In the genomic region with DNA sequence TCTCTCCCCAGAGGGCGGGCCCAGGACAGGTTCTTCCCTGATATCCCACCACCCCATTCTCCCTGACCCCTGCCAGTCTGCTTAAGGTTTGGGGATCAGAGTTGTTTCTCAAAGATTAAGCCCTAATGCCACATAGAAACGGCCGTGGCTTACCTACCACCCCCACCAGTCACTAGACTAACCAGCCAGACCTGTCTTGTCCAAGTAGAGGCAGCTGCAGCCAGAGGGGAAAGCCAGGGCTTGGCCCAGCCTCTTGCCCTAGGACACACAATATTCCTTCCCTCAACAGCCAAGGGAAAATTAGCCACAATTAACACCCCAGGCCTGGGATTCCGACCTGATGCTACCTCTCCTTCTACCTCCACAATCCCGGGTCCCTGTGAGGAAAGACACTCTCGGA, we compare ENCODE assay signal across 8 mouse cellular contexts. TPM values are rescaled to one million over a fixed set of nuclear protein-coding genes. Genes with fewer than 3 reads are reported as not detected.
A peak's percentile ranks its signal among the peaks of the same experiment; 100 is the strongest.
DNase-seq lines count a peak whose midpoint lies in the region; ATAC-seq and TF ChIP-seq lines count a peak whose summit lies in the region.

No protein-coding gene starts in this region.

- peak overlapping the region; percentile 84 for H3K4me2 ChIP-seq in kidney, embryonic 14.5 days (replicated peaks; ENCODE audit: low read depth, low read length)
- peak overlapping the region; percentile 91 for H3K4me2 ChIP-seq in hindbrain, embryonic 16.5 days (ENCODE audit: low read length)
- peak overlapping the region; percentile 87 for H3K4me2 ChIP-seq in midbrain, embryonic 12.5 days (replicated peaks)

- WGBS in kidney, embryonic 14.5 days, result 12% methylated on average over 6 of the region's 6 CpGs
- 22% methylated on average over 6 of the region's 6 CpGs for WGBS in hindbrain, embryonic 16.5 days
- 22% methylated on average over 6 of the region's 6 CpGs for WGBS in midbrain, embryonic 12.5 days

- H3K27ac ChIP-seq in kidney, embryonic 14.5 days (ENCODE audit: low read depth, low read length), result peak overlapping the region; percentile 100
- H3K27ac ChIP-seq in cortical plate, adult 2 months (ENCODE audit: insufficient read depth, low read length), result peak overlapping the region; percentile 93
- H3K27ac ChIP-seq in hindbrain, embryonic 16.5 days (ENCODE audit: low read depth, low read length), result peak overlapping the region; percentile 100
- peak overlapping the region; percentile 100 for H3K27ac ChIP-seq in midbrain, embryonic 12.5 days (replicated peaks)

- no peak for ATAC-seq in kidney, embryonic 14.5 days (ENCODE audit: low FRiP score, low TSS enrichment)
- no peak; the same call in 1 of the 2 replicates for ATAC-seq in hindbrain, embryonic 16.5 days
- no peak for ATAC-seq in midbrain, embryonic 12.5 days (ENCODE audit: low FRiP score, low read depth)
- no peak for ATAC-seq in cerebellum, adult (ENCODE audit: insufficient number of reproducible peaks, low FRiP score, low TSS enrichment)

- H3K36me3 ChIP-seq in kidney, embryonic 14.5 days (ENCODE audit: control insufficient read depth, insufficient read depth, low read length), result peaks cover 36% of the 10 kb centered on the region
- H3K36me3 ChIP-seq in hindbrain, embryonic 16.5 days (ENCODE audit: control insufficient read depth, insufficient read depth, low read length), result peaks cover 20% of the 10 kb centered on the region
- peaks cover 37% of the 10 kb centered on the region for H3K36me3 ChIP-seq in midbrain, embryonic 12.5 days

- TF ChIP-seq POLR2A in cortical plate, adult 2 months (IDR thresholded peaks at IDR 0.05; ENCODE audit: extremely low read depth, insufficient read depth, low read length), result no peak

- no peak for DNase-seq in kidney, postnatal 4 days
- no peak for DNase-seq in right cerebral cortex, postnatal 25 days
- DNase-seq in cerebellum, postnatal 14 days, result no peak

- peak overlapping the region; percentile 94 for H3K4me3 ChIP-seq in kidney, embryonic 14.5 days (ENCODE audit: low read length)
- peak overlapping the region; percentile 37 for H3K4me3 ChIP-seq in cortical plate, adult 2 months (ENCODE audit: insufficient read depth, low read length)
- H3K4me3 ChIP-seq in hindbrain, embryonic 16.5 days (ENCODE audit: low read length), result peak overlapping the region; percentile 91
- peak overlapping the region; percentile 98 for H3K4me3 ChIP-seq in midbrain, embryonic 12.5 days

- no peak for TF ChIP-seq CTCF in cortical plate, adult 2 months (IDR thresholded peaks at IDR 0.05; ENCODE audit: extremely low read depth, insufficient read depth, low read length)

- no peaks in the 10 kb centered on the region for H3K27me3 ChIP-seq in kidney, embryonic 14.5 days (ENCODE audit: control insufficient read depth, insufficient read depth, low read length)
- H3K27me3 ChIP-seq in hindbrain, embryonic 16.5 days (replicated peaks; ENCODE audit: control insufficient read depth, insufficient read depth, low read length), result no peaks in the 10 kb centered on the region
- no peaks in the 10 kb centered on the region for H3K27me3 ChIP-seq in midbrain, embryonic 12.5 days

- peaks cover 28% of the 10 kb centered on the region for H3K4me1 ChIP-seq in kidney, embryonic 14.5 days (ENCODE audit: control insufficient read depth, insufficient read depth, low read length)
- H3K4me1 ChIP-seq in cortical plate, adult 2 months (ENCODE audit: control insufficient read depth, insufficient read depth, low read length), result peaks cover 13% of the 10 kb centered on the region
- H3K4me1 ChIP-seq in hindbrain, embryonic 16.5 days (ENCODE audit: control insufficient read depth, insufficient read depth, low read depth, low read length), result peaks cover 31% of the 10 kb centered on the region
- peaks cover 47% of the 10 kb centered on the region for H3K4me1 ChIP-seq in midbrain, embryonic 12.5 days

- H3K9me3 ChIP-seq in kidney, embryonic 14.5 days (ENCODE audit: control insufficient read depth, low read length), result no peaks in the 10 kb centered on the region
- H3K9me3 ChIP-seq in hindbrain, embryonic 16.5 days (ENCODE audit: control insufficient read depth, low read length), result no peaks in the 10 kb centered on the region
- H3K9me3 ChIP-seq in midbrain, embryonic 12.5 days, result no peaks in the 10 kb centered on the region

- H3K9ac ChIP-seq in kidney, embryonic 14.5 days (ENCODE audit: low read depth, low read length), result peak overlapping the region; percentile 66
- peak overlapping the region; percentile 69 for H3K9ac ChIP-seq in hindbrain, embryonic 16.5 days (ENCODE audit: low read depth, low read length)
- H3K9ac ChIP-seq in midbrain, embryonic 12.5 days (replicated peaks), result peak overlapping the region; percentile 67

RNA-seq across cellular contexts. Expression of gene Chd3, which starts 3.5 kb away (rescaled TPM):
- 56.7 and 59.7 TPM in 2 replicates for polyA plus RNA-seq in kidney, embryonic 14.5 days (2014; fragmentation: Nextera tagmentation; extraction: Ambion mirVana)
- 242 and 274 TPM in 2 replicates for polyA plus RNA-seq in cortical plate, adult 2 months (2012; rRNA removed)
- polyA plus RNA-seq in hindbrain, embryonic 16.5 days (2015; fragmentation: Nextera tagmentation; extraction: Ambion mirVana), result 68.0 and 73.2 TPM in 2 replicates
- polyA plus RNA-seq in midbrain, embryonic 12.5 days (2016; fragmentation: Nextera tagmentation; extraction: Ambion mirVana), result 78.7 and 88.5 TPM in 2 replicates

RNA-seq across cellular contexts. Expression of gene Rnf227, which starts 25.5 kb away (rescaled TPM):
- polyA plus RNA-seq in kidney, embryonic 14.5 days (2014; fragmentation: Nextera tagmentation; extraction: Ambion mirVana), result 16.4 and 17.6 TPM in 2 replicates
- polyA plus RNA-seq in cortical plate, adult 2 months (2012; rRNA removed), result 142 and 144 TPM in 2 replicates
- 239 and 257 TPM in 2 replicates for polyA plus RNA-seq in hindbrain, embryonic 16.5 days (2015; fragmentation: Nextera tagmentation; extraction: Ambion mirVana)
- 48.4 and 50.5 TPM in 2 replicates for polyA plus RNA-seq in midbrain, embryonic 12.5 days (2016; fragmentation: Nextera tagmentation; extraction: Ambion mirVana)

RNA-seq across cellular contexts. Expression of gene Naa38, which starts 29.6 kb away (rescaled TPM):
- 172 and 221 TPM in 2 replicates for polyA plus RNA-seq in kidney, embryonic 14.5 days (2014; fragmentation: Nextera tagmentation; extraction: Ambion mirVana)
- 215 and 222 TPM in 2 replicates for polyA plus RNA-seq in cortical plate, adult 2 months (2012; rRNA removed)
- polyA plus RNA-seq in hindbrain, embryonic 16.5 days (2015; fragmentation: Nextera tagmentation; extraction: Ambion mirVana), result 102 and 130 TPM in 2 replicates
- polyA plus RNA-seq in midbrain, embryonic 12.5 days (2016; fragmentation: Nextera tagmentation; extraction: Ambion mirVana), result 98.9 and 105 TPM in 2 replicates

RNA-seq across cellular contexts. Expression of gene Cyb5d1, which starts 29.7 kb away (rescaled TPM):
- 11.1 and 23.9 TPM in 2 replicates for polyA plus RNA-seq in kidney, embryonic 14.5 days (2014; fragmentation: Nextera tagmentation; extraction: Ambion mirVana)
- polyA plus RNA-seq in cortical plate, adult 2 months (2012; rRNA removed), result 34.3 and 35.6 TPM in 2 replicates
- polyA plus RNA-seq in hindbrain, embryonic 16.5 days (2015; fragmentation: Nextera tagmentation; extraction: Ambion mirVana), result 28.7 and 33.0 TPM in 2 replicates
- 52.9 and 53.8 TPM in 2 replicates for polyA plus RNA-seq in midbrain, embryonic 12.5 days (2016; fragmentation: Nextera tagmentation; extraction: Ambion mirVana)

RNA-seq across cellular contexts. Expression of gene Tmem88, which starts 32.3 kb away (rescaled TPM):
- polyA plus RNA-seq in kidney, embryonic 14.5 days (2014; fragmentation: Nextera tagmentation; extraction: Ambion mirVana), result 36.8 and 39.6 TPM in 2 replicates
- 6.5 and 6.8 TPM in 2 replicates for polyA plus RNA-seq in cortical plate, adult 2 months (2012; rRNA removed)
- polyA plus RNA-seq in hindbrain, embryonic 16.5 days (2015; fragmentation: Nextera tagmentation; extraction: Ambion mirVana), result 8.9 and 9.2 TPM in 2 replicates
- polyA plus RNA-seq in midbrain, embryonic 12.5 days (2016; fragmentation: Nextera tagmentation; extraction: Ambion mirVana), result 11.4 and 12.1 TPM in 2 replicates

Comparison
In these comparisons a context has a peak if more than half of its experiments do, and no peak if none do; other contexts are left out.
1. H3K4me3 ChIP-seq: peak in every context shown above with its lines; median percentile 98 in midbrain, embryonic 12.5 days; 94 in kidney, embryonic 14.5 days; 91 in hindbrain, embryonic 16.5 days; 37 in cortical plate, adult 2 months.